Mouse (Mus musculus): ENCODE results near the gene Capn6. TPM values are rescaled to one million over a fixed set of nuclear protein-coding genes. Genes with fewer than 3 reads are reported as not detected.

Capn6 gene
- polyA plus RNA-seq (2016; fragmentation: Nextera tagmentation; extraction: Ambion mirVana) = 122 and 128 TPM in 2 replicates

- Histone ChIP-seq H3K9me3 (no peaks in the 10 kb centered on the region), H3K36me3 (replicated peaks) (no peaks in the 10 kb centered on the region), H3K4me1 (no peaks in the 10 kb centered on the region), H3K27ac (replicated peaks) (peak within 1 kb of the TSS; percentile 78), H3K27me3 (replicated peaks; ENCODE audit: low read depth, poor library complexity, severe bottlenecking) (peaks cover 57% of the 10 kb centered on the region), H3K4me3 (peak within 1 kb of the TSS; percentile 55)
- DNase-seq (ENCODE audit: low spot score) = peak; percentile 79
- 26% methylated on average over 4 of the region's 4 CpGs for WGBS
Observed at GRCm38 (mm10) chrX:143827212-143827611, at the start of gene Capn6. TSS of gene Capn6 (minus strand) at chrX:143827414.

- H3K9me3 ChIP-seq = no peaks in the 10 kb centered on the region
- H3K4me3 ChIP-seq = no peak overlapping the region
- no peaks in the 10 kb centered on the region for H3K36me3 ChIP-seq (replicated peaks)
- no peaks in the 10 kb centered on the region for H3K4me1 ChIP-seq
- peaks cover 73% of the 10 kb centered on the region for H3K27me3 ChIP-seq (replicated peaks; ENCODE audit: low read depth, poor library complexity, severe bottlenecking)
- WGBS = 86% methylated on average over 5 of the region's 5 CpGs
- no peak for DNase-seq (ENCODE audit: low spot score)
- no peak overlapping the region for H3K27ac ChIP-seq (replicated peaks)
Observed at GRCm38 (mm10) chrX:143867129-143867664, 40.0 kb upstream of the Capn6 start.

GRCm38 (mm10) chrX:143851351-143851750, 24.1 kb upstream of the Capn6 start:
- WGBS = 73% methylated on average over 3 of the region's 3 CpGs
- no peaks in the 10 kb centered on the region for H3K9me3 ChIP-seq
- DNase-seq (ENCODE audit: low spot score) = no peak
- H3K27me3 ChIP-seq (replicated peaks; ENCODE audit: low read depth, poor library complexity, severe bottlenecking) = peaks cover 77% of the 10 kb centered on the region
- H3K27ac ChIP-seq (replicated peaks) = no peak overlapping the region
- no peaks in the 10 kb centered on the region for H3K36me3 ChIP-seq (replicated peaks)
- 0 out of 2 replicates have a peak, but pooled peaks cover 2% of the 10 kb centered on the region for H3K4me1 ChIP-seq
- H3K4me3 ChIP-seq = no peak overlapping the region

GRCm38 (mm10) chrX:143849969-143850368, 22.8 kb upstream of the Capn6 start:
- Histone ChIP-seq H3K36me3 (replicated peaks) (no peaks in the 10 kb centered on the region), H3K9me3 (no peaks in the 10 kb centered on the region), H3K27me3 (replicated peaks; ENCODE audit: low read depth, poor library complexity, severe bottlenecking) (peaks cover 83% of the 10 kb centered on the region), H3K27ac (replicated peaks) (no peak overlapping the region), H3K4me1 (0 out of 2 replicates have a peak, but pooled peaks cover 2% of the 10 kb centered on the region), H3K4me3 (no peak overlapping the region)
- 81% methylated on average over 3 of the region's 3 CpGs for WGBS
- DNase-seq (ENCODE audit: low spot score) = no peak

- no peak for DNase-seq (ENCODE audit: low spot score)
- H3K27me3 ChIP-seq (replicated peaks; ENCODE audit: low read depth, poor library complexity, severe bottlenecking) = peaks cover 72% of the 10 kb centered on the region
- H3K4me3 ChIP-seq = no peak overlapping the region
- 80% methylated on average over 3 of the region's 3 CpGs for WGBS
- H3K27ac ChIP-seq (replicated peaks) = no peak overlapping the region
- H3K36me3 ChIP-seq (replicated peaks) = no peaks in the 10 kb centered on the region
- H3K9me3 ChIP-seq = no peaks in the 10 kb centered on the region
- 0 out of 2 replicates have a peak, but pooled peaks cover 2% of the 10 kb centered on the region for H3K4me1 ChIP-seq
Observed at GRCm38 (mm10) chrX:143846637-143847036, 19.4 kb upstream of the Capn6 start.

DNA sequence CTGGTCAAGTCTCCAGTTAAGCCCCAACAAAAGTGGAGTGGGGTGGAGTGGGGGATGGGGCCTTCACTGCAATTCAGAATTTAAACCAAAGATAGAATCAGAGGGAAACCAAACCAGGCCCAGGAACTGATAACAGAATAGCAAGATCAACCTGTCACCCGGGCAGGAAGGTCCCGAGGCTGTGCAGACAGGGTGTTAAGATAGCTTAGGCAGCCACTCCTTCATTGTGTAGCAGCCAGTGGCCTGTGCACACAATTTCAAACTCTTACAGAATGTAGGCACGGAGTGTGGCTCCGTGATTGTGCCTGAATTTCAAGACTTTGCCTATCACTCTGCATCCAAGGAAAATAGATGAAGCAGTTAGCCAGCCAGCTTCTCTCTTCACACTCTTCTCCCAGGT, 693 bp downstream of the Capn6 start:
- Histone ChIP-seq H3K36me3 (replicated peaks) (no peaks in the 10 kb centered on the region), H3K27ac (replicated peaks) (peak overlapping the region; percentile 78), H3K27me3 (replicated peaks; ENCODE audit: low read depth, poor library complexity, severe bottlenecking) (peaks cover 60% of the 10 kb centered on the region), H3K4me3 (peak overlapping the region; percentile 55), H3K9me3 (no peaks in the 10 kb centered on the region), H3K4me1 (no peaks in the 10 kb centered on the region)
- 42% methylated on average over 4 of the region's 4 CpGs for WGBS
- DNase-seq (ENCODE audit: low spot score) = peak; percentile 12

DNA sequence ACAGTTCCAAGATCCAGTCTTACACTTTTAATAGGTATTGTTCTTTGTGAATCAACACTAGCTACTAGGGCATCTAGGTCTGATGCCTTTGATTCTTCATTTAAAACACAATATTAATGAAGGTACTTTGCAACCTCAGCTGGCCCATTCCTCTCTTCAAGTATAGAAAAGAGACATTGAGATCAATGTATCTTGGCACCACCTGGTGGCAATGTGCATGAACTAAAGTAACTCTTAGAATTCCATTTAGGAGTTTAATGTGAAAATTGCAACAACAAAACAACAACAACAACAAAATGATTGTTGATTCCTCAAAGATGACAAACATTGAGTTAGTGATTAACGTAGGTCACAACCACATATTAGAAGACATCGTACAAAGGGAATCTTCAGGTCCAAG, 8.3 kb downstream of the Capn6 start:
- Histone ChIP-seq H3K27me3 (replicated peaks; ENCODE audit: low read depth, poor library complexity, severe bottlenecking) (peaks cover 24% of the 10 kb centered on the region; the same call in 1 of the 2 replicates), H3K27ac (replicated peaks) (no peak overlapping the region), H3K4me1 (no peaks in the 10 kb centered on the region), H3K36me3 (replicated peaks) (peaks cover 6% of the 10 kb centered on the region; the same call in 1 of the 2 replicates), H3K9me3 (no peaks in the 10 kb centered on the region), H3K4me3 (no peak overlapping the region)
- 93% methylated on average over 2 of the region's 2 CpGs for WGBS
- no peak for DNase-seq (ENCODE audit: low spot score)

- peaks cover 14% of the 10 kb centered on the region for H3K36me3 ChIP-seq (replicated peaks)
- WGBS = 89% methylated on average over 1 of the region's 1 CpGs
- no peaks in the 10 kb centered on the region for H3K4me1 ChIP-seq
- H3K9me3 ChIP-seq = no peaks in the 10 kb centered on the region
- H3K27ac ChIP-seq (replicated peaks) = no peak overlapping the region
- DNase-seq (ENCODE audit: low spot score) = no peak
- H3K4me3 ChIP-seq = no peak overlapping the region
- H3K27me3 ChIP-seq (replicated peaks; ENCODE audit: low read depth, poor library complexity, severe bottlenecking) = 0 out of 2 replicates have a peak, but pooled peaks cover 9% of the 10 kb centered on the region
Observed at GRCm38 (mm10) chrX:143815948-143816347, 11.3 kb downstream of the Capn6 start.

- Histone ChIP-seq H3K4me3 (no peak overlapping the region), H3K9me3 (no peaks in the 10 kb centered on the region), H3K36me3 (replicated peaks) (no peaks in the 10 kb centered on the region), H3K27ac (replicated peaks) (no peak overlapping the region), H3K4me1 (no peaks in the 10 kb centered on the region), H3K27me3 (replicated peaks; ENCODE audit: low read depth, poor library complexity, severe bottlenecking) (peaks cover 36% of the 10 kb centered on the region; the same call in 1 of the 2 replicates)
- WGBS = 85% methylated on average over 3 of the region's 3 CpGs
- no peak for DNase-seq (ENCODE audit: low spot score)
Observed at GRCm38 (mm10) chrX:143762556-143762955, 64.7 kb downstream of the Capn6 start.

Small RNAs within 50 kb of the gene (microRNA-seq; reads per million reads assigned to microRNA genes)
- gene Gm47298 = not detected

Other genes with a start within 250 kb of the Capn6 start
- gene Dcx, start 105.9 kb upstream of the Capn6 start, polyA plus RNA-seq (2016; fragmentation: Nextera tagmentation; extraction: Ambion mirVana) = 14.1 and 17.1 TPM in 2 replicates

All from embryonic facial prominence, embryonic 10.5 days (tissue).